Mouse (Mus musculus): ENCODE data around the gene Cpe.

Gene Cpe

GRCm38 (mm10) chr8:64692651-64693201 lies at the start of gene Cpe:
Gene Cpe (minus strand): TSS chr8:64693054.
- no peak for DNase-seq (ENCODE audit: low read depth in 1 of 2, low spot score in 2 of 2)

- DNase-seq (ENCODE audit: low read depth in 1 of 2, low spot score in 2 of 2) = no peak
Observed at GRCm38 (mm10) chr8:64740547-64741211, 47.8 kb upstream of the Cpe start.

GRCm38 (mm10) chr8:64738916-64739315 lies 46.1 kb upstream of the Cpe start:
- no peak for DNase-seq (ENCODE audit: low read depth in 1 of 2, low spot score in 2 of 2)

GRCm38 (mm10) chr8:64736767-64737323 lies 44.0 kb upstream of the Cpe start:
- DNase-seq (ENCODE audit: low read depth in 1 of 2, low spot score in 2 of 2) = no peak

GRCm38 (mm10) chr8:64735161-64735560 lies 42.3 kb upstream of the Cpe start:
- DNase-seq (ENCODE audit: low read depth in 1 of 2, low spot score in 2 of 2) = no peak

- DNase-seq (ENCODE audit: low read depth in 1 of 2, low spot score in 2 of 2) = peak; percentile 92 to 94
Observed at GRCm38 (mm10) chr8:64733271-64733943, 40.6 kb upstream of the Cpe start, which contains the start of gene Msmo1. Gene Msmo1 (minus strand): TSS chr8:64733792.

GRCm38 (mm10) chr8:64732596-64732995 lies 39.7 kb upstream of the Cpe start:
- DNase-seq (ENCODE audit: low read depth in 1 of 2, low spot score in 2 of 2) = no peak

GRCm38 (mm10) chr8:64728156-64728555 lies 35.3 kb upstream of the Cpe start:
- DNase-seq (ENCODE audit: low read depth in 1 of 2, low spot score in 2 of 2) = no peak

GRCm38 (mm10) chr8:64726190-64726695 lies 33.4 kb upstream of the Cpe start:
- DNase-seq (ENCODE audit: low read depth in 1 of 2, low spot score in 2 of 2) = peak; percentile 44 to 54

- no peak for DNase-seq (ENCODE audit: low read depth in 1 of 2, low spot score in 2 of 2)
Observed at GRCm38 (mm10) chr8:64723206-64723605, 30.4 kb upstream of the Cpe start.

GRCm38 (mm10) chr8:64717868-64718267 lies 25.0 kb upstream of the Cpe start:
- no peak for DNase-seq (ENCODE audit: low read depth in 1 of 2, low spot score in 2 of 2)

- DNase-seq (ENCODE audit: low read depth in 1 of 2, low spot score in 2 of 2) = no peak
Observed at GRCm38 (mm10) chr8:64712499-64712898, 19.6 kb upstream of the Cpe start.

- no peak for DNase-seq (ENCODE audit: low read depth in 1 of 2, low spot score in 2 of 2)
Observed at GRCm38 (mm10) chr8:64711544-64711943, 18.7 kb upstream of the Cpe start.

- DNase-seq (ENCODE audit: low read depth in 1 of 2, low spot score in 2 of 2) = no peak
Observed at GRCm38 (mm10) chr8:64707481-64707880, 14.6 kb upstream of the Cpe start.

GRCm38 (mm10) chr8:64703191-64703590 lies 10.3 kb upstream of the Cpe start:
- DNase-seq (ENCODE audit: low read depth in 1 of 2, low spot score in 2 of 2) = no peak

GRCm38 (mm10) chr8:64691591-64692401 lies 1.1 kb downstream of the Cpe start:
- no peak for DNase-seq (ENCODE audit: low read depth in 1 of 2, low spot score in 2 of 2)

- DNase-seq (ENCODE audit: low read depth in 1 of 2, low spot score in 2 of 2) = no peak
Observed at GRCm38 (mm10) chr8:64690845-64691244, 2.0 kb downstream of the Cpe start.

GRCm38 (mm10) chr8:64690306-64690705 lies 2.5 kb downstream of the Cpe start:
- DNase-seq (ENCODE audit: low read depth in 1 of 2, low spot score in 2 of 2) = no peak

- no peak for DNase-seq (ENCODE audit: low read depth in 1 of 2, low spot score in 2 of 2)
Observed at GRCm38 (mm10) chr8:64688741-64689140, 4.1 kb downstream of the Cpe start.

GRCm38 (mm10) chr8:64688161-64688560 lies 4.7 kb downstream of the Cpe start:
- no peak for DNase-seq (ENCODE audit: low read depth in 1 of 2, low spot score in 2 of 2)

- no peak for DNase-seq (ENCODE audit: low read depth in 1 of 2, low spot score in 2 of 2)
Observed at GRCm38 (mm10) chr8:64682501-64682900, 10.4 kb downstream of the Cpe start.

Measured in monocyte, adult 2 months (primary cell).